8 mouse cellular contexts compared by ENCODE assay signal in genomic region chr7:110061199-110061751, GRCm38 (mm10). TPM values are rescaled to one million over a fixed set of nuclear protein-coding genes. Genes with fewer than 3 reads are reported as not detected.
DNase-seq lines count a peak whose midpoint lies in the region; ATAC-seq and TF ChIP-seq lines count a peak whose summit lies in the region.

Gene Zfp143 (plus strand): TSS chr7:110061217.

- WGBS in forebrain, embryonic 11.5 days: under 1% methylated on average over 34 of the region's 34 CpGs
- WGBS in heart, embryonic 16.5 days: under 1% methylated on average over 34 of the region's 34 CpGs
- WGBS in liver, embryonic 15.5 days (ENCODE audit: insufficient replicate concordance): under 1% methylated on average over 34 of the region's 34 CpGs
- WGBS in neural tube, embryonic 12.5 days: under 1% methylated on average over 34 of the region's 34 CpGs

- no peaks in the 10 kb centered on the region for H3K9me3 ChIP-seq in CH12.LX (replicated peaks; ENCODE audit: low read length)
- no peaks in the 10 kb centered on the region for H3K9me3 ChIP-seq in forebrain, embryonic 11.5 days (ENCODE audit: control insufficient read depth, low read length)
- H3K9me3 ChIP-seq in heart, embryonic 16.5 days (replicated peaks; ENCODE audit: control insufficient read depth, low read length): no peaks in the 10 kb centered on the region
- H3K9me3 ChIP-seq in liver, embryonic 15.5 days (replicated peaks): no peaks in the 10 kb centered on the region
- H3K9me3 ChIP-seq in neural tube, embryonic 12.5 days: no peaks in the 10 kb centered on the region

- dilution Hi-C loops in CH12.LX (cut with MboI; ENCODE audit: extremely low pct_ligation_motif_present, extremely low pct_unique_long_range_greater_than_20kb, low sequenced_read_pairs): no loop called here

- TF ChIP-seq CTCF in CH12.LX (conservative IDR thresholded peaks at IDR 0.05 in 1 of 2, IDR thresholded peaks at IDR 0.05 in 1 of 2; ENCODE audit: low read depth in 2 of 2, low read length in 2 of 2): no peak

- peaks cover 2 to 36% of the 10 kb centered on the region in 2 experiments for H3K36me3 ChIP-seq in CH12.LX (replicated peaks in 1 of 2; ENCODE audit: control insufficient read depth in 1 of 2, insufficient read depth in 1 of 2, low read length in 1 of 2)
- no peaks in the 10 kb centered on the region; the same call in 1 of the 2 replicates for H3K36me3 ChIP-seq in forebrain, embryonic 11.5 days (ENCODE audit: control insufficient read depth, insufficient read depth, low read length)
- peaks cover 5% of the 10 kb centered on the region for H3K36me3 ChIP-seq in heart, embryonic 16.5 days (ENCODE audit: control insufficient read depth, insufficient read depth)
- H3K36me3 ChIP-seq in liver, embryonic 15.5 days (replicated peaks): peaks cover 35% of the 10 kb centered on the region
- H3K36me3 ChIP-seq in neural tube, embryonic 12.5 days: peaks cover 10% of the 10 kb centered on the region

- TF ChIP-seq POLR2A in CH12.LX (IDR thresholded peaks at IDR 0.05; ENCODE audit: low read depth, low read length): no peak

- no peak for TF ChIP-seq RAD21 in CH12.LX (IDR thresholded peaks at IDR 0.05; ENCODE audit: low read depth, low read length)

- H3K79me2 ChIP-seq in CH12.LX (replicated peaks; ENCODE audit: control insufficient read depth, extremely low read depth, insufficient read depth, poor library complexity, severe bottlenecking): peaks cover 23% of the 10 kb centered on the region

- no peak for TF ChIP-seq EP300 in CH12.LX (IDR thresholded peaks at IDR 0.05; ENCODE audit: low read length)

- H3K27me3 ChIP-seq in CH12.LX (replicated peaks): no peaks in the 10 kb centered on the region
- no peaks in the 10 kb centered on the region for H3K27me3 ChIP-seq in forebrain, embryonic 11.5 days (ENCODE audit: control insufficient read depth, insufficient read depth, low read length)
- H3K27me3 ChIP-seq in heart, embryonic 16.5 days (ENCODE audit: control insufficient read depth, insufficient read depth, low read length): no peaks in the 10 kb centered on the region
- H3K27me3 ChIP-seq in liver, embryonic 15.5 days: no peaks in the 10 kb centered on the region
- H3K27me3 ChIP-seq in neural tube, embryonic 12.5 days (replicated peaks): no peaks in the 10 kb centered on the region

- peak; percentile 98 for ATAC-seq in forebrain, embryonic 11.5 days (replicated peaks; ENCODE audit: low FRiP score)
- ATAC-seq in heart, embryonic 16.5 days (replicated peaks; ENCODE audit: extremely low read depth, insufficient read depth, low FRiP score): peak; percentile 98
- peak; percentile 95 for ATAC-seq in liver, embryonic 15.5 days (ENCODE audit: insufficient read depth)
- peak; percentile 98 for ATAC-seq in neural tube, embryonic 12.5 days (ENCODE audit: low FRiP score, low read depth)

- in situ Hi-C loops in CH12.LX (cut with MboI; ENCODE audit: low pct_ligation_motif_present, low pct_unique_long_range_greater_than_20kb, low sequenced_read_pairs): no loop called here

- H3K4me3 ChIP-seq in CH12.LX (replicated peaks in 1 of 3; ENCODE audit: low read depth in 2 of 3, low read length in 2 of 3, poor library complexity in 1 of 3): peak within 1 kb of the TSS; percentile 74 to 93 (median 77)
- peak within 1 kb of the TSS; percentile 67 for H3K4me3 ChIP-seq in forebrain, embryonic 11.5 days (ENCODE audit: low read depth, low read length)
- H3K4me3 ChIP-seq in heart, embryonic 16.5 days (ENCODE audit: low read length): peak within 1 kb of the TSS; percentile 89
- H3K4me3 ChIP-seq in liver, embryonic 15.5 days (replicated peaks): peak within 1 kb of the TSS; percentile 84
- peak within 1 kb of the TSS; percentile 78 for H3K4me3 ChIP-seq in neural tube, embryonic 12.5 days

- H3K9ac ChIP-seq in CH12.LX (ENCODE audit: insufficient read depth, low read depth): peak within 1 kb of the TSS; percentile 95
- H3K9ac ChIP-seq in forebrain, embryonic 11.5 days (ENCODE audit: low read length): peak within 1 kb of the TSS; percentile 98
- peak within 1 kb of the TSS; percentile 98 for H3K9ac ChIP-seq in heart, embryonic 16.5 days (ENCODE audit: low read length)
- H3K9ac ChIP-seq in liver, embryonic 15.5 days: peak within 1 kb of the TSS; percentile 94
- H3K9ac ChIP-seq in neural tube, embryonic 12.5 days: peak within 1 kb of the TSS; percentile 98

- H3K4me2 ChIP-seq in CH12.LX (ENCODE audit: insufficient read depth, low read depth, poor library complexity, severe bottlenecking): peak within 1 kb of the TSS; percentile 98
- peak within 1 kb of the TSS; percentile 70 for H3K4me2 ChIP-seq in forebrain, embryonic 11.5 days (ENCODE audit: low read depth, low read length, severe bottlenecking)
- H3K4me2 ChIP-seq in heart, embryonic 16.5 days (ENCODE audit: low read depth, low read length): peak within 1 kb of the TSS; percentile 88
- H3K4me2 ChIP-seq in liver, embryonic 15.5 days: peak within 1 kb of the TSS; percentile 79
- peak within 1 kb of the TSS; percentile 71 for H3K4me2 ChIP-seq in neural tube, embryonic 12.5 days (replicated peaks)

- H3K4me1 ChIP-seq in CH12.LX (ENCODE audit: control insufficient read depth in 1 of 2, insufficient read depth in 2 of 2): peaks cover 3 to 29% of the 10 kb centered on the region in 2 experiments; a peak in 3 of 4 replicates
- peaks cover 5% of the 10 kb centered on the region; the same call in 1 of the 2 replicates for H3K4me1 ChIP-seq in forebrain, embryonic 11.5 days (replicated peaks; ENCODE audit: control insufficient read depth, insufficient read depth, low read length)
- peaks cover 15% of the 10 kb centered on the region for H3K4me1 ChIP-seq in heart, embryonic 16.5 days (ENCODE audit: control insufficient read depth, insufficient read depth, low read length)
- peaks cover 33% of the 10 kb centered on the region for H3K4me1 ChIP-seq in liver, embryonic 15.5 days (replicated peaks)
- peaks cover 16% of the 10 kb centered on the region for H3K4me1 ChIP-seq in neural tube, embryonic 12.5 days

- H3K27ac ChIP-seq in CH12.LX (ENCODE audit: insufficient read depth, low read depth): peak within 1 kb of the TSS; percentile 84
- H3K27ac ChIP-seq in forebrain, embryonic 11.5 days (ENCODE audit: low read depth, low read length): peak within 1 kb of the TSS; percentile 100
- peak within 1 kb of the TSS; percentile 100 for H3K27ac ChIP-seq in heart, embryonic 16.5 days (ENCODE audit: low read length)
- peak within 1 kb of the TSS; percentile 100 for H3K27ac ChIP-seq in liver, embryonic 15.5 days (replicated peaks)
- peak within 1 kb of the TSS; percentile 100 for H3K27ac ChIP-seq in neural tube, embryonic 12.5 days

- DNase-seq in CH12.LX (ENCODE audit: extremely low read depth): peak; percentile 100
- peak; percentile 98 for DNase-seq in c-Kit-positive CD71-positive TER-119-negative erythroid progenitor cells, embryonic 14.5 days (ENCODE audit: low read depth)
- DNase-seq in forebrain, embryonic 11.5 days (ENCODE audit: low spot score): peak; percentile 99
- peak; percentile 100 for DNase-seq in kidney, postnatal 36 days
- DNase-seq in telencephalon, adult 2 months (ENCODE audit: low read depth, low spot score): peak; percentile 100

TF ChIP-seq in CH12.LX, 34 proteins besides CTCF, POLR2A, EP300 and RAD21:
- peak; percentile 72 for TF ChIP-seq ELF1 (IDR thresholded peaks at IDR 0.05; ENCODE audit: low read depth, low read length)
- TF ChIP-seq POLR2AphosphoS2 (IDR thresholded peaks at IDR 0.05; ENCODE audit: low read depth, low read length): peak; percentile 87
- peak; percentile 77 for TF ChIP-seq MAZ (IDR thresholded peaks at IDR 0.05; ENCODE audit: low read depth, low read length)
- peak; percentile 94 for TF ChIP-seq CHD2 (IDR thresholded peaks at IDR 0.05; ENCODE audit: low read length)
- TF ChIP-seq HCFC1 (IDR thresholded peaks at IDR 0.05; ENCODE audit: low read depth, low read length): peak; percentile 85
- peak; percentile 85; the same call in 1 of the 2 replicates for TF ChIP-seq KAT2A (IDR thresholded peaks at IDR 0.05; ENCODE audit: insufficient replicate concordance, low read length)
- no peak for TF ChIP-seq MEF2A (IDR thresholded peaks at IDR 0.05; ENCODE audit: borderline replicate concordance, low read depth, low read length)
- no peak for TF ChIP-seq ETS1 (conservative IDR thresholded peaks at IDR 0.05; ENCODE audit: low read depth, low read length)
- no peak for TF ChIP-seq JUN (IDR thresholded peaks at IDR 0.05; ENCODE audit: insufficient read depth, low read depth, low read length)

RNA-seq across cellular contexts. Expression of gene Zfp143, which starts in this region (rescaled TPM):
- total RNA-seq in CH12.LX (2012; rRNA removed) (17.0 and 18.4 TPM in 2 replicates), CH12.LX (2014; rRNA removed) (22.7 and 23.4 TPM in 2 replicates)
- 17.1 and 17.5 TPM in 2 replicates for polyA plus RNA-seq in CH12.LX (2012; ENCODE audit: insufficient read length, low read depth)
- 29.7 and 33.9 TPM in 2 replicates for polyA plus RNA-seq in forebrain, embryonic 11.5 days (2014; fragmentation: Nextera tagmentation; extraction: Ambion mirVana)
- 14.1 and 15.8 TPM in 2 replicates for polyA plus RNA-seq in heart, embryonic 16.5 days (2015; fragmentation: Nextera tagmentation; extraction: Ambion mirVana)
- 10.2 and 10.3 TPM in 2 replicates for polyA plus RNA-seq in liver, embryonic 15.5 days (2015; fragmentation: Nextera tagmentation; extraction: Ambion mirVana)
- polyA plus RNA-seq in neural tube, embryonic 12.5 days (2016; fragmentation: Nextera tagmentation; extraction: Ambion mirVana): 26.0 and 27.4 TPM in 2 replicates

Comparison
In these comparisons a context has a peak if more than half of its experiments do, and no peak if none do; other contexts are left out.
1. Peak in every context shown above with its lines: DNase-seq, ATAC-seq, H3K4me3 ChIP-seq and H3K27ac ChIP-seq.